Comparison of ENCODE assay signal across 8 mouse cellular contexts in genomic region chr2:109694116-109694837, GRCm38 (mm10). TPM values are rescaled to one million over a fixed set of nuclear protein-coding genes. Genes with fewer than 3 reads are reported as not detected.
DNase-seq lines count a peak whose midpoint lies in the region; ATAC-seq and TF ChIP-seq lines count a peak whose summit lies in the region.

No protein-coding gene starts in this region.

- peak; percentile 13 to 43 for DNase-seq in layer of hippocampus, postnatal 10 days (ENCODE audit: low spot score in 2 of 2)
- DNase-seq in layer of hippocampus, adult 11-12 months (ENCODE audit: low spot score): no peak
- peak; percentile 36 to 55 for DNase-seq in cerebellum, adult 2 months
- DNase-seq in hindbrain, embryonic 10.5 days (ENCODE audit: low spot score): no peak
- no peak for DNase-seq in spleen, postnatal 36 days (ENCODE audit: low spot score in 2 of 2)
- no peak for DNase-seq in adrenal gland, postnatal 14 days
- no peak for DNase-seq in layer of hippocampus, adult 8-10 months (ENCODE audit: low spot score in 2 of 2)

- H3K27me3 ChIP-seq in cerebellum, adult 2 months (ENCODE audit: control insufficient read depth, insufficient read depth, low read length): no peaks in the 10 kb centered on the region
- peaks cover 24% of the 10 kb centered on the region for H3K27me3 ChIP-seq in hindbrain, embryonic 10.5 days (ENCODE audit: insufficient read depth, poor library complexity, severe bottlenecking)
- peaks cover 30% of the 10 kb centered on the region for H3K27me3 ChIP-seq in midbrain, embryonic 12.5 days

- no peak for TF ChIP-seq POLR2A in cerebellum, adult 2 months (IDR thresholded peaks at IDR 0.05; ENCODE audit: borderline replicate concordance, insufficient read depth, low read length)

- no peaks in the 10 kb centered on the region for H3K4me1 ChIP-seq in cerebellum, adult 2 months (ENCODE audit: control insufficient read depth, insufficient read depth, low read length)
- H3K4me1 ChIP-seq in hindbrain, embryonic 10.5 days (replicated peaks): peaks cover 32% of the 10 kb centered on the region
- H3K4me1 ChIP-seq in midbrain, embryonic 12.5 days: peaks cover 33% of the 10 kb centered on the region

- H3K9me3 ChIP-seq in hindbrain, embryonic 10.5 days: no peaks in the 10 kb centered on the region
- H3K9me3 ChIP-seq in midbrain, embryonic 12.5 days: no peaks in the 10 kb centered on the region

- no peak for TF ChIP-seq CTCF in cerebellum, adult 2 months (IDR thresholded peaks at IDR 0.05; ENCODE audit: borderline replicate concordance, insufficient read depth, low read depth, low read length)

- WGBS in cerebellum, adult 2 months: under 1% methylated on average over 26 of the region's 26 CpGs
- under 1% methylated on average over 26 of the region's 26 CpGs for WGBS in hindbrain, embryonic 10.5 days
- under 1% methylated on average over 25 of the region's 26 CpGs for WGBS in midbrain, embryonic 12.5 days

- H3K4me3 ChIP-seq in cerebellum, adult 2 months (replicated peaks; ENCODE audit: insufficient read depth, low read depth, low read length): peak overlapping the region; percentile 80
- peak overlapping the region; percentile 72 for H3K4me3 ChIP-seq in hindbrain, embryonic 10.5 days
- H3K4me3 ChIP-seq in midbrain, embryonic 12.5 days: peak overlapping the region; percentile 56

- no peak overlapping the region for H3K27ac ChIP-seq in cerebellum, adult 2 months (ENCODE audit: insufficient read depth, low read length)
- H3K27ac ChIP-seq in hindbrain, embryonic 10.5 days: peak overlapping the region; percentile 82
- H3K27ac ChIP-seq in midbrain, embryonic 12.5 days (replicated peaks): no peak overlapping the region

- H3K4me2 ChIP-seq in midbrain, embryonic 12.5 days (replicated peaks): peak overlapping the region; percentile 94

- H3K9ac ChIP-seq in midbrain, embryonic 12.5 days (replicated peaks): peak overlapping the region; percentile 53

- ATAC-seq in midbrain, embryonic 12.5 days (ENCODE audit: low FRiP score, low read depth): peak; percentile 39

- no peaks in the 10 kb centered on the region for H3K36me3 ChIP-seq in hindbrain, embryonic 10.5 days
- H3K36me3 ChIP-seq in midbrain, embryonic 12.5 days: no peaks in the 10 kb centered on the region

RNA-seq across cellular contexts. Expression of gene Bdnf, which starts 19.8 kb away (rescaled TPM):
- total RNA-seq in layer of hippocampus, postnatal 10 days (2021): 10 to 100 TPM; 27.1 to 29.6 TPM
- polyA plus RNA-seq in cerebellum, adult 2 months (2012; rRNA removed): 5.7 and 5.9 TPM in 2 replicates
- 2.0 and 3.5 TPM in 2 replicates for polyA plus RNA-seq in hindbrain, embryonic 10.5 days (2016; fragmentation: Nextera tagmentation; extraction: Ambion mirVana)
- polyA plus RNA-seq in midbrain, embryonic 12.5 days (2016; fragmentation: Nextera tagmentation; extraction: Ambion mirVana): 1.6 and 1.9 TPM in 2 replicates
- 0.34 and 0.41 TPM in 2 replicates for total RNA-seq in adrenal gland, postnatal 14 days (2021)
- total RNA-seq in layer of hippocampus, adult 8-10 months (2022): 10 to 100 TPM; 24.6 to 32.2 (median 29.8) TPM

Comparison
In these comparisons a context has a peak if more than half of its experiments do, and no peak if none do; other contexts are left out.
1. DNase-seq: peak in layer of hippocampus, postnatal 10 days (2 of 2) and cerebellum, adult 2 months (2 of 2); none in layer of hippocampus, adult 11-12 months (single experiment), hindbrain, embryonic 10.5 days (single experiment), spleen, postnatal 36 days (0 of 2), adrenal gland, postnatal 14 days (single experiment) and layer of hippocampus, adult 8-10 months (0 of 2).
2. RNA of gene Bdnf, which starts 19.8 kb away (total RNA-seq): 24.6 to 32.2 TPM in layer of hippocampus, adult 8-10 months and 27.1 to 29.6 TPM in layer of hippocampus, postnatal 10 days; 0.34 to 0.41 TPM in adrenal gland, postnatal 14 days; every median in the first group is over 10 times any median in the second.
3. Peak in every context shown above with its lines, with median percentiles within 50 percentile points of each other: H3K4me3 ChIP-seq.